Mouse (Mus musculus): ENCODE measurements around the gene Kcnf1.

The Kcnf1 gene

GRCm38 (mm10) chr12:17176757-17177092 lies at the start of gene Kcnf1:
TSS of gene Kcnf1 (minus strand) at chr12:17176888.
- DNase-seq (ENCODE audit: low spot score): no peak

GRCm38 (mm10) chr12:17225012-17225411 lies 48.3 kb upstream of the Kcnf1 start:
- no peak for DNase-seq (ENCODE audit: low spot score)

GRCm38 (mm10) chr12:17223050-17223449 lies 46.4 kb upstream of the Kcnf1 start:
- DNase-seq (ENCODE audit: low spot score): no peak

- peak; percentile 65 for DNase-seq (ENCODE audit: low spot score)
Observed at GRCm38 (mm10) chr12:17221891-17222428, 45.3 kb upstream of the Kcnf1 start.

GRCm38 (mm10) chr12:17220631-17221030 lies 43.9 kb upstream of the Kcnf1 start:
- no peak for DNase-seq (ENCODE audit: low spot score)

GRCm38 (mm10) chr12:17219107-17219506 lies 42.4 kb upstream of the Kcnf1 start:
- DNase-seq (ENCODE audit: low spot score): no peak

GRCm38 (mm10) chr12:17218390-17218789 lies 41.7 kb upstream of the Kcnf1 start:
- no peak for DNase-seq (ENCODE audit: low spot score)

GRCm38 (mm10) chr12:17215751-17216150 lies 39.1 kb upstream of the Kcnf1 start:
- no peak for DNase-seq (ENCODE audit: low spot score)

- DNase-seq (ENCODE audit: low spot score): no peak
Observed at GRCm38 (mm10) chr12:17202492-17203322, 26.0 kb upstream of the Kcnf1 start.

- no peak for DNase-seq (ENCODE audit: low spot score)
Observed at GRCm38 (mm10) chr12:17198621-17199020, 21.9 kb upstream of the Kcnf1 start.

GRCm38 (mm10) chr12:17194140-17194539 lies 17.5 kb upstream of the Kcnf1 start:
- DNase-seq (ENCODE audit: low spot score): no peak

- DNase-seq (ENCODE audit: low spot score): no peak
Observed at GRCm38 (mm10) chr12:17193311-17193710, 16.6 kb upstream of the Kcnf1 start.

- no peak for DNase-seq (ENCODE audit: low spot score)
Observed at GRCm38 (mm10) chr12:17192887-17193286, 16.2 kb upstream of the Kcnf1 start.

GRCm38 (mm10) chr12:17184303-17184775 lies 7.7 kb upstream of the Kcnf1 start:
- no peak for DNase-seq (ENCODE audit: low spot score)

- DNase-seq (ENCODE audit: low spot score): no peak
Observed at GRCm38 (mm10) chr12:17183788-17184187, 7.1 kb upstream of the Kcnf1 start.

GRCm38 (mm10) chr12:17176041-17176756 lies 489 bp downstream of the Kcnf1 start:
- peak; percentile 85 for DNase-seq (ENCODE audit: low spot score)

GRCm38 (mm10) chr12:17175531-17175951 lies 1.1 kb downstream of the Kcnf1 start:
- DNase-seq (ENCODE audit: low spot score): no peak

- no peak for DNase-seq (ENCODE audit: low spot score)
Observed at GRCm38 (mm10) chr12:17175124-17175523, 1.6 kb downstream of the Kcnf1 start.

GRCm38 (mm10) chr12:17174134-17174893 lies 2.4 kb downstream of the Kcnf1 start:
- DNase-seq (ENCODE audit: low spot score): no peak

- no peak for DNase-seq (ENCODE audit: low spot score)
Observed at GRCm38 (mm10) chr12:17170406-17170805, 6.3 kb downstream of the Kcnf1 start.

GRCm38 (mm10) chr12:17166116-17166515 lies 10.6 kb downstream of the Kcnf1 start:
- DNase-seq (ENCODE audit: low spot score): no peak

GRCm38 (mm10) chr12:17163996-17164395 lies 12.7 kb downstream of the Kcnf1 start:
- no peak for DNase-seq (ENCODE audit: low spot score)
